Mouse (Mus musculus) neural tube, embryonic 15.5 days (tissue): ENCODE results near the gene Trim28. TPM values are rescaled to one million over a fixed set of nuclear protein-coding genes. Genes with fewer than 3 reads are reported as not detected.

ENCODE experiments used
- ATAC-seq: fragments of 200-750 bp; cut with Nextera tagmentation; 2 replicates; pipeline ENCODE4 v1.8.0; 2017; ENCODE audit warnings: mild to moderate bottlenecking, moderate TSS enrichment, moderate library complexity; ENCODE audit not compliant: low FRiP score
- H3K27ac ChIP-seq: fragments of 300-500 bp; sonication (generic); replicated peaks from 2 replicates; pipeline ENCODE4 v1.5.1; 2015; ENCODE audit warnings: mild to moderate bottlenecking, inconsistent platforms
- H3K27me3 ChIP-seq: fragments of 300-500 bp; sonication (generic); replicated peaks from 2 replicates; pipeline ENCODE4 v1.6.1; 2015; ENCODE audit warnings: inconsistent platforms
- H3K36me3 ChIP-seq: fragments of 300-500 bp; sonication (generic); 2 replicates; pipeline ENCODE4 v1.6.1; 2015; ENCODE audit warnings: inconsistent platforms
- H3K4me1 ChIP-seq: fragments of 300-500 bp; sonication (generic); 2 replicates; pipeline ENCODE4 v1.6.1; 2015; ENCODE audit warnings: inconsistent platforms
- H3K4me2 ChIP-seq: fragments of 300-500 bp; sonication (generic); 2 replicates; pipeline ENCODE4 v1.6.1; 2015; ENCODE audit warnings: inconsistent platforms, mild to moderate bottlenecking, moderate library complexity
- H3K4me3 ChIP-seq: fragments of 300-500 bp; sonication (generic); replicated peaks from 2 replicates; pipeline ENCODE4 v1.5.1; 2015; ENCODE audit warnings: mild to moderate bottlenecking, inconsistent platforms
- H3K9ac ChIP-seq: fragments of 300-500 bp; sonication (generic); replicated peaks from 2 replicates; pipeline ENCODE4 v1.6.1; 2015; ENCODE audit warnings: mild to moderate bottlenecking, inconsistent platforms
- H3K9me3 ChIP-seq: fragments of 300-500 bp; sonication (generic); replicated peaks from 2 replicates; pipeline ENCODE4 v1.6.1; 2016; ENCODE audit warnings: inconsistent platforms
- WGBS: fragments of 180-500 bp; shearing (Covaris S2); methylation state at CpG from one replicate; pipeline ENCODE4 v1.1.7; 2015; ENCODE audit warnings: mixed read lengths; 5-methylcytosine and 5-hydroxymethylcytosine counted together
- polyA plus RNA-seq: library from polyadenylated mRNA; unstranded; fragments of >200 nt; fragmentation: Nextera tagmentation; extraction: Ambion mirVana; gene quantifications from 2 replicates; pipeline ENCODE4 v1.2.1, GENCODE M21; 2015

Gene Trim28
- polyA plus RNA-seq, 1 experiment from 2014 or later, result 202 TPM

GRCm38 (mm10) chr7:13023928-13024731 is 25.2 kb downstream of the Trim28 start:
- WGBS, result under 1% methylated on average over 74 of the region's 95 CpGs
- H3K4me2 ChIP-seq, result peak overlapping the region; percentile 93
- no peaks in the 10 kb centered on the region for H3K27me3 ChIP-seq
- H3K4me3 ChIP-seq, result peak overlapping the region; percentile 78
- H3K27ac ChIP-seq, result peak overlapping the region; percentile 99
- peak overlapping the region; percentile 94 for H3K9ac ChIP-seq
- peak; percentile 89 for ATAC-seq
- no peaks in the 10 kb centered on the region for H3K9me3 ChIP-seq
- H3K36me3 ChIP-seq, result peaks cover 35% of the 10 kb centered on the region
- H3K4me1 ChIP-seq, result peaks cover 33% of the 10 kb centered on the region

GRCm38 (mm10) chr7:13024805-13025204 is 25.9 kb downstream of the Trim28 start:
- ATAC-seq, result peak; percentile 73
- H3K9me3 ChIP-seq, result no peaks in the 10 kb centered on the region
- H3K9ac ChIP-seq, result peak overlapping the region; percentile 94
- H3K27ac ChIP-seq, result peak overlapping the region; percentile 99
- no peaks in the 10 kb centered on the region for H3K27me3 ChIP-seq
- peak overlapping the region; percentile 78 for H3K4me3 ChIP-seq
- H3K4me1 ChIP-seq, result peaks cover 33% of the 10 kb centered on the region
- H3K4me2 ChIP-seq, result peak overlapping the region; percentile 93
- 0% methylated on average over 29 of the region's 44 CpGs for WGBS
- peaks cover 41% of the 10 kb centered on the region for H3K36me3 ChIP-seq

GRCm38 (mm10) chr7:13025511-13026112 is 26.7 kb downstream of the Trim28 start:
- Histone ChIP-seq H3K36me3 (peaks cover 50% of the 10 kb centered on the region), H3K27ac (peak overlapping the region; percentile 99), H3K9me3 (no peaks in the 10 kb centered on the region), H3K4me2 (peak overlapping the region; percentile 93), H3K9ac (peak overlapping the region; percentile 94), H3K27me3 (no peaks in the 10 kb centered on the region), H3K4me1 (peaks cover 33% of the 10 kb centered on the region), H3K4me3 (peak overlapping the region; percentile 78)
- no peak for ATAC-seq
- WGBS, result 31% methylated on average over 4 of the region's 4 CpGs

- H3K4me1 ChIP-seq, result peaks cover 39% of the 10 kb centered on the region
- no peak overlapping the region for H3K27ac ChIP-seq
- H3K9me3 ChIP-seq, result no peaks in the 10 kb centered on the region
- no peak overlapping the region for H3K9ac ChIP-seq
- ATAC-seq, result no peak
- no peak overlapping the region for H3K4me2 ChIP-seq
- H3K36me3 ChIP-seq, result peaks cover 74% of the 10 kb centered on the region
- WGBS, result 93% methylated on average over 4 of the region's 4 CpGs
- no peak overlapping the region for H3K4me3 ChIP-seq
- no peaks in the 10 kb centered on the region for H3K27me3 ChIP-seq
Observed at GRCm38 (mm10) chr7:13028986-13029385, 30.1 kb downstream of the Trim28 start.

GRCm38 (mm10) chr7:13031069-13031468 is 32.2 kb downstream of the Trim28 start:
- no peak for ATAC-seq
- WGBS, result 66% methylated on average over 5 of the region's 5 CpGs

GRCm38 (mm10) chr7:13031983-13032382 is 33.1 kb downstream of the Trim28 start:
- H3K9me3 ChIP-seq, result no peaks in the 10 kb centered on the region
- no peak overlapping the region for H3K27ac ChIP-seq
- no peak overlapping the region; the same call in 1 of the 2 replicates for H3K4me3 ChIP-seq
- no peak for ATAC-seq
- peaks cover 78% of the 10 kb centered on the region for H3K36me3 ChIP-seq
- no peaks in the 10 kb centered on the region for H3K27me3 ChIP-seq
- H3K4me2 ChIP-seq, result no peak overlapping the region
- 0 out of 2 replicates have a peak overlapping the region, but pooled peaks have one; percentile 10 for H3K9ac ChIP-seq
- peaks cover 46% of the 10 kb centered on the region for H3K4me1 ChIP-seq
- 90% methylated on average over 2 of the region's 2 CpGs for WGBS

More at GRCm38 (mm10) chr7:13031069-13031468, 32.2 kb downstream of the Trim28 start:
- Histone ChIP-seq H3K4me1 (peaks cover 46% of the 10 kb centered on the region), H3K27me3 (no peaks in the 10 kb centered on the region), H3K36me3 (peaks cover 83% of the 10 kb centered on the region), H3K9me3 (no peaks in the 10 kb centered on the region), H3K4me2 (no peak overlapping the region), H3K9ac (no peak overlapping the region), H3K27ac (no peak overlapping the region), H3K4me3 (no peak overlapping the region)

GRCm38 (mm10) chr7:13032541-13032940 is 33.6 kb downstream of the Trim28 start:
- H3K4me1 ChIP-seq, result peaks cover 44% of the 10 kb centered on the region
- H3K4me2 ChIP-seq, result no peak overlapping the region
- no peaks in the 10 kb centered on the region for H3K27me3 ChIP-seq
- H3K4me3 ChIP-seq, result no peak overlapping the region
- ATAC-seq, result no peak
- 96% methylated on average over 7 of the region's 7 CpGs for WGBS
- peaks cover 73% of the 10 kb centered on the region for H3K36me3 ChIP-seq
- 0 out of 2 replicates have a peak overlapping the region, but pooled peaks have one; percentile 10 for H3K9ac ChIP-seq
- no peak overlapping the region for H3K27ac ChIP-seq
- no peaks in the 10 kb centered on the region for H3K9me3 ChIP-seq

- H3K27ac ChIP-seq, result peak overlapping the region; percentile 96
- peak overlapping the region; percentile 62 for H3K4me3 ChIP-seq
- no peaks in the 10 kb centered on the region for H3K9me3 ChIP-seq
- H3K36me3 ChIP-seq, result peaks cover 62% of the 10 kb centered on the region
- H3K9ac ChIP-seq, result peak overlapping the region; percentile 68
- H3K27me3 ChIP-seq, result no peaks in the 10 kb centered on the region
- ATAC-seq, result no peak
- H3K4me1 ChIP-seq, result peaks cover 46% of the 10 kb centered on the region
- H3K4me2 ChIP-seq, result peak overlapping the region; percentile 93
- 49% methylated on average over 13 of the region's 13 CpGs for WGBS
Observed at GRCm38 (mm10) chr7:13033451-13034147, 34.7 kb downstream of the Trim28 start.

- H3K36me3 ChIP-seq, result peaks cover 54% of the 10 kb centered on the region
- peak within 1 kb of the TSS; percentile 62 for H3K4me3 ChIP-seq
- peak; percentile 83 for ATAC-seq
- peak within 1 kb of the TSS; percentile 93 for H3K4me2 ChIP-seq
- peaks cover 54% of the 10 kb centered on the region for H3K4me1 ChIP-seq
- under 1% methylated on average over 45 of the region's 45 CpGs for WGBS
- H3K27me3 ChIP-seq, result no peaks in the 10 kb centered on the region
- peak within 1 kb of the TSS; percentile 68 for H3K9ac ChIP-seq
- H3K27ac ChIP-seq, result peak within 1 kb of the TSS; percentile 96
- no peaks in the 10 kb centered on the region for H3K9me3 ChIP-seq
Observed at GRCm38 (mm10) chr7:13034148-13034977, 35.4 kb downstream of the Trim28 start, which contains the start of gene Chmp2a. Gene Chmp2a (minus strand): TSS chr7:13034807.

GRCm38 (mm10) chr7:13035211-13035855 is 36.4 kb downstream of the Trim28 start:
- ATAC-seq, result no peak
- H3K4me2 ChIP-seq, result peak overlapping the region; percentile 93
- WGBS, result 82% methylated on average over 17 of the region's 17 CpGs
- H3K27me3 ChIP-seq, result 0 out of 2 replicates have a peak, but pooled peaks cover under 1% of the 10 kb centered on the region
- peak overlapping the region; percentile 96; the same call in 1 of the 2 replicates for H3K27ac ChIP-seq
- no peaks in the 10 kb centered on the region for H3K9me3 ChIP-seq
- peaks cover 56% of the 10 kb centered on the region for H3K4me1 ChIP-seq
- peak overlapping the region; percentile 62 for H3K4me3 ChIP-seq
- H3K9ac ChIP-seq, result peak overlapping the region; percentile 30; the same call in 1 of the 2 replicates
- peaks cover 45% of the 10 kb centered on the region for H3K36me3 ChIP-seq
